Mouse (Mus musculus): ENCODE measurements around the gene Timm22. TPM values are rescaled to one million over a fixed set of nuclear protein-coding genes. Genes with fewer than 3 reads are reported as not detected.
A peak's percentile ranks its signal among the peaks of the same experiment; 100 is the strongest.

Gene Timm22
- polyA plus RNA-seq, 1 experiment from 2014 or later, result 106 TPM

DNA sequence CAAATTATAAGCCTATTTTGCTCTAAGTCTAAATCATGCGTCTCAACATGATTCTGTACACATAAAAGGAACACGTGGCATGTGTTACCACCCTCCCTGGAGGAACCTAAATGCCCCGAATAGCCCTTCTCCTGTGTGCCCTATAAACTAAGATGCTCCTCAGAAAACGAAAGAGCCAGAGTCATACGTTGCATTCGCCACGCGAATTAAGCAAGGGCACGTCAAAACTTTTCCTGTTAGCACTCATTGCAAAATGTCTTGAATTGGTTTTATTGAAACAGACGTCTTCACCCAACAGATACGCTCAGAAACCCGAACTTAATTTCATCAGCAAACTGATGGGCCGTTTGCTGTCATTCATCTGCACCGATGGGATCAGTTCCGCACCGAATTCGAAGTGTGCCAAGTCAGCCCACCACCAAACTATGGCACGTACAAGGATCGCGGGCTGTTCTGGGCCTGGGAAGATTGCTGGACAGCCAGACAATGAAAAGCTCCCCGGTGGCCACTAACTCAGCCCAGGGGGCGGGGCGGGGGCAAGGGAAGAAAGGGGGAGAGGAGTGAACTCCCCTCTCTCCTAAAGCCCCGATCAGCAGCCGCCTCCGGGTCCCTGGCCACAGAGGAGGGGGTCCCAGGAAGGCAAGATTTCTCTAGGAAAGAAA lies 9.0 kb upstream of the Timm22 start:
- no peak for ATAC-seq (replicated peaks)
- peak overlapping the region; percentile 60 for H3K9ac ChIP-seq (replicated peaks)

GRCm38 (mm10) chr11:76398312-76398797 lies 8.4 kb upstream of the Timm22 start:
- peak overlapping the region; percentile 69 for H3K4me3 ChIP-seq
- ATAC-seq (replicated peaks), result peak; percentile 65
- no peaks in the 10 kb centered on the region for H3K36me3 ChIP-seq
- under 1% methylated on average over 33 of the region's 33 CpGs for WGBS
- H3K9ac ChIP-seq (replicated peaks), result peak overlapping the region; percentile 60
- peaks cover 43% of the 10 kb centered on the region for H3K4me1 ChIP-seq
- peak overlapping the region; percentile 78 for H3K27ac ChIP-seq (replicated peaks)
- no peaks in the 10 kb centered on the region for H3K27me3 ChIP-seq
- peak overlapping the region; percentile 82 for H3K4me2 ChIP-seq (replicated peaks)
- H3K9me3 ChIP-seq, result no peaks in the 10 kb centered on the region

More for the DNA sequence above, 9.0 kb upstream of the Timm22 start:
- Histone ChIP-seq H3K36me3 (no peaks in the 10 kb centered on the region), H3K4me1 (peaks cover 43% of the 10 kb centered on the region), H3K4me3 (peak overlapping the region; percentile 69), H3K27ac (replicated peaks) (peak overlapping the region; percentile 78), H3K27me3 (no peaks in the 10 kb centered on the region), H3K9me3 (no peaks in the 10 kb centered on the region), H3K4me2 (replicated peaks) (peak overlapping the region; percentile 82)
- WGBS, result under 1% methylated on average over 26 of the region's 26 CpGs

DNA sequence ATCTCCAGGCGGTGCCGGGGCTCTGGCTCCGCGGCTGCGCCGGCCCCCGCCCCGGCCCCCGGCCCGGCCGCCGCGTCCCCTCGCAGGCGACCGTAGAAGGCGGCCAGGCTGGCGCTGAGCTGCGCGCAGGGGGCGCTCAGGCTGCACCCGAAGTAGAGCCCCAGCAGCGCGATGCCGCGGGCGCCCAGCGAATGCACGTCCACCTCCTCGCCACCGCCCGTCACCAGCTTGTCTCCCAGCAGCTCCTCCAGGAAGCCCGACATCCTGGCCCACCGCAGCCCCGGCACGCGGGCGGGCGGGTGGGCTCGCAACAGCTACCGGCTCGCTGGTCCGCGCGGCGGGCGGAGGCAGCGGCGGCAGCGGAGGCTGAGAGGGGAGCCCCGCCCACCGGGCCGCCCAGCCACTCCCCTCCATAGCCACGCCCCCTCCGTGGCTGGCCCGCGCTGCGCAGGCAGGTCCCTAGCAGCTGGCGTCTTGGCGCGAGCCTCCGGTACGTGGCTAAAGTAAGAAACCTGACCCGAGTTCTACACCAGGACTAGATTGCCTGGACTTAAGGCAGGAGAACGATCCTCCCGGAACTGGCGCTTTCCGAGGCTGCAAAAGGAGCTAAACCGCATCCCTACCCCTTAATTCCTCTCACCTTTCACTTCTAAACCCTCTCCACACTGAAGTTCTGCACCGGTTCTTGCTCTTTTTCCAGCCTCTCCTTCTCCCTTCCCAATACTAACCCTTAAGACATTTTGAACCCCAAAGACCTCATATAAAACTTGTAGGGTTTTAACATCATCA lies 7.8 kb upstream of the Timm22 start, which contains the start of gene Nxn:
Nxn (minus strand) TSS at position 343 of the 789 bp plus-strand sequence.
- no peaks in the 10 kb centered on the region for H3K27me3 ChIP-seq
- WGBS, result 1% methylated on average over 56 of the region's 70 CpGs
- peaks cover 43% of the 10 kb centered on the region for H3K4me1 ChIP-seq
- H3K9ac ChIP-seq (replicated peaks), result peak within 1 kb of the TSS; percentile 60
- H3K9me3 ChIP-seq, result no peaks in the 10 kb centered on the region
- H3K36me3 ChIP-seq, result no peaks in the 10 kb centered on the region
- peak; percentile 85 for ATAC-seq (replicated peaks)
- peak within 1 kb of the TSS; percentile 69 for H3K4me3 ChIP-seq
- peak within 1 kb of the TSS; percentile 78 for H3K27ac ChIP-seq (replicated peaks)
- H3K4me2 ChIP-seq (replicated peaks), result peak within 1 kb of the TSS; percentile 82

DNA sequence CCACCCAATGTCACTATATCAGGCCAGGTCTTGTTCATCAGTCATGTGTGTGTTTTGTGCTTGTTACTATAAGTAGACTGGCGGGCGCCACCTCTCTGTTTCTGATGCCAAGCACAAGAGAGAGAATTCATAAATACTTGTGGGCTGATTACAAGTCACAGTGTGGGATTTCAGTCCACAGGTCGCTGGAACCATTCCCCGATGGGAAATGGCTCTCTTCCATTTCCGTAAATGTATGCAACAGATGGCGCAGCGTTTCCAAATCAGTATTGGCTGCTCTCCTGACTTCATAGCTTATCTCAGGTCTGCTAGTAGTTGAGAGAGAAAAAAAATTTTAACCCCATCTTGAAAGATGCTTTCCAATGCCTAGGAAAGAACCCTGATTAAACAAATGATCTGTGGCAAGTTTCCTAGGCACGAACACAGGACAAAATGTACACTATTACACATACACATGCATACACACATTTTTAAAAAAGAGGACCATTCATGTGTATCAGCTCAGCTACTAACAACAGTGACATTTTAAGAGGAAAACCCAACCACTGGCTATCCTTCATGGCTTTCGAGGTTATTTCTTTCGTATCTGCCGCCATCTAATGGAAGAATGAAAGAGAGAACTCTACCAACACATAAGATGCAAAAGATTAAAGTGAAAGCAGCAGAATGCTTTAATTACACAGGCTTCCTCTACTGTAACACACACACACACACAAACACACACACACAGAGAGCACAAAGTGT lies 7.0 kb upstream of the Timm22 start:
- peak; percentile 52; the same call in 1 of the 2 replicates for ATAC-seq (replicated peaks)
- H3K4me3 ChIP-seq, result peak overlapping the region; percentile 69
- H3K36me3 ChIP-seq, result no peaks in the 10 kb centered on the region
- peaks cover 40% of the 10 kb centered on the region for H3K4me1 ChIP-seq
- peak overlapping the region; percentile 82 for H3K4me2 ChIP-seq (replicated peaks)
- peak overlapping the region; percentile 78 for H3K27ac ChIP-seq (replicated peaks)
- WGBS, result 7% methylated on average over 11 of the region's 11 CpGs
- H3K9me3 ChIP-seq, result no peaks in the 10 kb centered on the region
- H3K27me3 ChIP-seq, result no peaks in the 10 kb centered on the region
- H3K9ac ChIP-seq (replicated peaks), result peak overlapping the region; percentile 60; the same call in 1 of the 2 replicates

DNA sequence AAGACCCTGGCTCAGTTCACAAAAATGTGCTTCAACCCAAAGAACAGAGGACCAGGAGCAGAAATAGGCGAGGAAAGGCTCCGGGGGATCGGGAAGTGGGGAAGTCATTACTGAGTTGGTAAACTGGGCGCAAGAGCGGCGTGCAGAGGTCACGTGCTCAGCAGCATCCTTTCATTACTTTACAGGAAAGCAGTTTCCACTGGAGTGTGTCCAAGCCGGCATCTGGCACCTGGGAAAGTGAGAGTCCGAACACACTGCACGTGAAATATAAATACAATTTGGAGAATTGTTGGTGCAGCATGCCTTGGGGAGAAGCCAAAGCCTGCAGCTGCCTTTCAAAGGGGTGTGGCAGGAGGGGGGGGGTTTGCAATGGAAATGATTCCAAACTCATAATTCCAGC lies 5.4 kb upstream of the Timm22 start:
- H3K27ac ChIP-seq (replicated peaks), result no peak overlapping the region
- ATAC-seq (replicated peaks), result no peak
- no peak overlapping the region; the same call in 1 of the 2 replicates for H3K9ac ChIP-seq (replicated peaks)
- H3K4me2 ChIP-seq (replicated peaks), result no peak overlapping the region
- peaks cover 29% of the 10 kb centered on the region for H3K4me1 ChIP-seq
- no peaks in the 10 kb centered on the region for H3K27me3 ChIP-seq
- 58% methylated on average over 10 of the region's 10 CpGs for WGBS
- no peak overlapping the region for H3K4me3 ChIP-seq
- no peaks in the 10 kb centered on the region for H3K36me3 ChIP-seq
- H3K9me3 ChIP-seq, result no peaks in the 10 kb centered on the region

DNA sequence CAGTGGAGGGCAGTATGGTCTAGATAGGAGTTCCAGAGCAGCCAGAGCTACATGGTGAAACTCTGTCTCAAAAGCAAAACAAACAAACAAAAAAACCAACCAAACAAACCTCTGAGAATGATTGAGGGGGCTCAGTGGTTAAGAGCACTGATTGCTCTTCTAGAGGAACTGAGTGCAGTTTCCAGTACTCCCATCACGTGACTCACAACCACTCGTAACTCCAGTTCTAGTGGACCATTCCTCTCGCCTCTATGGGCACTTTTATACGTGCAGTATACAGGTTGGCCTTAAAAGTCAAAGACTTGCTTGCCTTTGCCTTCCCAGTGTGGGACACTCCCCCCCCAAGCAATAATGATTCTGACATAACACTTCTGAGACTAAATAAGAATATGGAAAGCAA lies 1.6 kb upstream of the Timm22 start:
- H3K27ac ChIP-seq (replicated peaks), result no peak overlapping the region
- H3K9me3 ChIP-seq, result no peaks in the 10 kb centered on the region
- H3K4me1 ChIP-seq, result peaks cover 18% of the 10 kb centered on the region
- H3K4me3 ChIP-seq, result no peak overlapping the region
- no peaks in the 10 kb centered on the region for H3K27me3 ChIP-seq
- WGBS, result 69% methylated on average over 4 of the region's 4 CpGs
- no peaks in the 10 kb centered on the region for H3K36me3 ChIP-seq
- ATAC-seq (replicated peaks), result no peak
- H3K9ac ChIP-seq (replicated peaks), result no peak overlapping the region
- H3K4me2 ChIP-seq (replicated peaks), result no peak overlapping the region

DNA sequence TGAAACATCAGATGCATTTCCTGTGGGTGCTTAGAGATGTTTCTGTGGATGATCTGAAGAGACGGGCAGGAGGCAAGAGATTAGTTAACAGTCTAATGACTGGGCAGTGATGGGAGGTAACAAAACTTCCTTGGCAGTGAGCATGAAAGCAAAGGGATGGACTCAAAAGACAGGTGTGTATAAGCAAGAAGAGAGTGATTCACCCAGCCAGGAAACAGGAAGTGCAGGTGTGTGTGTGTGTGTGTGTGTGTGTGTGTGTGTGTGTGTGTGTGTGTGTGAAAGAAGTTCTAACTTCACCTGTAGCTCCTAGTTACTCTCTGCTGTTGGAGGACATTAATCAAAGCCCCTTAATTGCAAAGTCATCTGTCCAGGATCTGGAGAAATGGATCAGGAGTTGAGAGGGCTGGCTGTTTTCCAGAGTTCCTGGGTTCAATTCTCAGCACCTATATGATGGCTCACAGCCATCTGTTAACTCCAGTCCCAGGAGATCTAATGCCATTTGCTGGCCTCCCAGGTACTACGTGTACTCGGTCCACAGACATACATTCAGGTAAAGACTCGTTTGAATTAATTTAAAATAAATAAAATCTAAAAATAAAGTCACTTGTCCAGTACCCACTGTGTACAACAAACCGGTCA lies 1.0 kb upstream of the Timm22 start:
- H3K27ac ChIP-seq (replicated peaks), result no peak overlapping the region
- no peak overlapping the region for H3K4me3 ChIP-seq
- H3K9me3 ChIP-seq, result no peaks in the 10 kb centered on the region
- ATAC-seq (replicated peaks), result no peak
- 88% methylated on average over 5 of the region's 5 CpGs for WGBS
- peaks cover 18% of the 10 kb centered on the region for H3K4me1 ChIP-seq
- H3K27me3 ChIP-seq, result no peaks in the 10 kb centered on the region
- no peak overlapping the region for H3K4me2 ChIP-seq (replicated peaks)
- H3K9ac ChIP-seq (replicated peaks), result no peak overlapping the region
- H3K36me3 ChIP-seq, result no peaks in the 10 kb centered on the region

DNA sequence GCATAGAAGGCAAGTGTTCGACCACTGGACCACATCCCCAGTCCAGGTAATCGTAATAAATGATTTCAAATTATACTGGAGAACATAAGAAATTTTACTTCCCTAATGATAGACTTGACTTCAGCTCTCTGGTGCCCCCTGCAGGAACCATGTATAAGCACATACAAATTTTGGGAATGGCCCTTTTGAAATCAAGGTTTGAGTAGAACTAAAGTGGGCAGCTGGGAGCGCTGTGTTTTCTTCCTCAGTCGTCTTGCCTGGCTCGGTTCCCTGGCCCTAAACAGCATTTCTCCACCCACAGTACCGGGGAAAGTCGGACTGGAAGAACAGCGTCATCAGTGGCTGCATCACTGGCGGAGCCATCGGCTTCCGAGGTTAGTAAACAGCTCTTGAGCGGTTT lies 4.1 kb downstream of the Timm22 start:
- Histone ChIP-seq H3K4me2 (replicated peaks) (no peak overlapping the region), H3K4me1 (peaks cover 16% of the 10 kb centered on the region), H3K9ac (replicated peaks) (no peak overlapping the region), H3K36me3 (peaks cover 28% of the 10 kb centered on the region), H3K27me3 (no peaks in the 10 kb centered on the region), H3K9me3 (no peaks in the 10 kb centered on the region), H3K4me3 (no peak overlapping the region), H3K27ac (replicated peaks) (no peak overlapping the region)
- ATAC-seq (replicated peaks), result no peak
- WGBS, result 67% methylated on average over 12 of the region's 12 CpGs

DNA sequence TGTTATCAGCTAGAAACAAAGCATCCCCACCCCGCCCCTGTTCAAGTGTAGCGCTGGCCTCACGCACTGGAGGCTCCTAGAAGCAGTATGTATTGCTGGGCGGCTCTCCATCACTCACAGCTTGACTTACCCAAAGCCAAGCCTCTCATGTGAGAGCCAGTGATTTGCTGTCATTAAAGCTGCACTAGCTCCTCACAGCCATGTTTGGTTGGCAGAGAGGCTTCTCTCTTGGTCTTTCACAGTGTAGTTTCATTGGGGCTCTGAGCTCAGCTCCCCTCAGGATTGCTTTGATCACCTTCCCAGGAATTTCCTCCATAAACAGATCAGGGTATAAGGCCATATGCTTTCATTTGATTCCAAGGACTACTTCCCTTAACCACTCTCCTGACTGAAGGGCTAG lies 6.5 kb downstream of the Timm22 start:
- peaks cover 52% of the 10 kb centered on the region for H3K36me3 ChIP-seq
- no peaks in the 10 kb centered on the region for H3K9me3 ChIP-seq
- peaks cover 10% of the 10 kb centered on the region; the same call in 1 of the 2 replicates for H3K4me1 ChIP-seq
- no peak overlapping the region for H3K4me2 ChIP-seq (replicated peaks)
- ATAC-seq (replicated peaks), result no peak
- WGBS, result 79% methylated on average over 4 of the region's 4 CpGs
- H3K27me3 ChIP-seq, result no peaks in the 10 kb centered on the region
- H3K4me3 ChIP-seq, result no peak overlapping the region
- H3K27ac ChIP-seq (replicated peaks), result peak overlapping the region; percentile 24; the same call in 1 of the 2 replicates
- H3K9ac ChIP-seq (replicated peaks), result no peak overlapping the region

- WGBS, result 86% methylated on average over 4 of the region's 4 CpGs
- H3K36me3 ChIP-seq, result peaks cover 70% of the 10 kb centered on the region
- H3K27ac ChIP-seq (replicated peaks), result no peak overlapping the region
These were observed 8.2 kb downstream of the Timm22 start for GRCm38 (mm10) chr11:76415001-76415400.

GRCm38 (mm10) chr11:76415985-76416384 lies 9.2 kb downstream of the Timm22 start:
- Histone ChIP-seq H3K9ac (replicated peaks) (no peak overlapping the region), H3K36me3 (peaks cover 77% of the 10 kb centered on the region), H3K4me3 (no peak overlapping the region), H3K4me2 (replicated peaks) (no peak overlapping the region), H3K27me3 (no peaks in the 10 kb centered on the region), H3K4me1 (peaks cover 16% of the 10 kb centered on the region; the same call in 1 of the 2 replicates), H3K9me3 (no peaks in the 10 kb centered on the region), H3K27ac (replicated peaks) (no peak overlapping the region)
- WGBS, result 66% methylated on average over 2 of the region's 2 CpGs
- no peak for ATAC-seq (replicated peaks)

More at GRCm38 (mm10) chr11:76415001-76415400, 8.2 kb downstream of the Timm22 start:
- Histone ChIP-seq H3K9me3 (no peaks in the 10 kb centered on the region), H3K27me3 (no peaks in the 10 kb centered on the region), H3K4me2 (replicated peaks) (no peak overlapping the region), H3K4me3 (no peak overlapping the region), H3K4me1 (peaks cover 16% of the 10 kb centered on the region; the same call in 1 of the 2 replicates), H3K9ac (replicated peaks) (no peak overlapping the region)
- ATAC-seq (replicated peaks), result no peak
